Mouse (Mus musculus): ENCODE results near the gene Ms4a3. TPM values are rescaled to one million over a fixed set of nuclear protein-coding genes. Genes with fewer than 3 reads are reported as not detected.

Ms4a3 gene
- total and polyA plus RNA-seq, 2 experiments from 2014 or later: not detected

- Histone ChIP-seq H3K27ac (no peak overlapping the region), H3K9me3 (ENCODE audit: low read length) (no peaks in the 10 kb centered on the region), H3K4me1 (ENCODE audit: insufficient read depth, low read length) (no peaks in the 10 kb centered on the region), H3K4me2 (ENCODE audit: low read depth, low read length) (no peak overlapping the region), H3K36me3 (ENCODE audit: insufficient read depth, low read length) (no peaks in the 10 kb centered on the region), H3K9ac (replicated peaks; ENCODE audit: low read length) (no peak overlapping the region), H3K27me3 (ENCODE audit: insufficient read depth, low read length) (no peaks in the 10 kb centered on the region), H3K4me3 (ENCODE audit: low read length) (no peak overlapping the region)
- ATAC-seq (no peak), DNase-seq (ENCODE audit: low spot score) (no peak)
- no peak for TF ChIP-seq CTCF (IDR thresholded peaks at IDR 0.05; ENCODE audit: low read depth)
- WGBS: 74% methylated on average over 2 of the region's 2 CpGs
These were observed 25.8 kb downstream of the Ms4a3 start for GRCm38 (mm10) chr19:11614805-11615204.

GRCm38 (mm10) chr19:11613776-11614443 is 26.7 kb downstream of the Ms4a3 start:
- 67% methylated on average over 8 of the region's 8 CpGs for WGBS

GRCm38 (mm10) chr19:11613084-11613483 is 27.6 kb downstream of the Ms4a3 start:
- DNase-seq (ENCODE audit: low spot score): no peak
- Histone ChIP-seq H3K9ac (replicated peaks; ENCODE audit: low read length) (no peak overlapping the region), H3K4me3 (ENCODE audit: low read length) (no peak overlapping the region), H3K27me3 (ENCODE audit: insufficient read depth, low read length) (no peaks in the 10 kb centered on the region), H3K4me2 (ENCODE audit: low read depth, low read length) (no peak overlapping the region), H3K27ac (no peak overlapping the region), H3K36me3 (ENCODE audit: insufficient read depth, low read length) (no peaks in the 10 kb centered on the region), H3K9me3 (ENCODE audit: low read length) (no peaks in the 10 kb centered on the region), H3K4me1 (ENCODE audit: insufficient read depth, low read length) (no peaks in the 10 kb centered on the region)
- 92% methylated on average over 1 of the region's 1 CpGs for WGBS
- TF ChIP-seq CTCF (IDR thresholded peaks at IDR 0.05; ENCODE audit: low read depth): no peak
- ATAC-seq: no peak

More at GRCm38 (mm10) chr19:11613776-11614443, 26.7 kb downstream of the Ms4a3 start:
- Histone ChIP-seq H3K27me3 (ENCODE audit: insufficient read depth, low read length) (no peaks in the 10 kb centered on the region), H3K4me2 (ENCODE audit: low read depth, low read length) (no peak overlapping the region), H3K9me3 (ENCODE audit: low read length) (no peaks in the 10 kb centered on the region), H3K9ac (replicated peaks; ENCODE audit: low read length) (no peak overlapping the region), H3K36me3 (ENCODE audit: insufficient read depth, low read length) (no peaks in the 10 kb centered on the region), H3K4me3 (ENCODE audit: low read length) (no peak overlapping the region), H3K4me1 (ENCODE audit: insufficient read depth, low read length) (no peaks in the 10 kb centered on the region), H3K27ac (no peak overlapping the region)
- no peak for TF ChIP-seq CTCF (IDR thresholded peaks at IDR 0.05; ENCODE audit: low read depth)
- peak; percentile 15 for DNase-seq (ENCODE audit: low spot score)
- ATAC-seq: no peak

GRCm38 (mm10) chr19:11612293-11612692 is 28.4 kb downstream of the Ms4a3 start:
- Histone ChIP-seq H3K27me3 (ENCODE audit: insufficient read depth, low read length) (no peaks in the 10 kb centered on the region), H3K9me3 (ENCODE audit: low read length) (no peaks in the 10 kb centered on the region), H3K4me3 (ENCODE audit: low read length) (no peak overlapping the region), H3K9ac (replicated peaks; ENCODE audit: low read length) (no peak overlapping the region), H3K36me3 (ENCODE audit: insufficient read depth, low read length) (no peaks in the 10 kb centered on the region), H3K4me2 (ENCODE audit: low read depth, low read length) (no peak overlapping the region), H3K27ac (no peak overlapping the region), H3K4me1 (ENCODE audit: insufficient read depth, low read length) (no peaks in the 10 kb centered on the region)
- WGBS: 64% methylated on average over 2 of the region's 2 CpGs
- no peak for ATAC-seq
- DNase-seq (ENCODE audit: low spot score): no peak
- TF ChIP-seq CTCF (IDR thresholded peaks at IDR 0.05; ENCODE audit: low read depth): no peak

- DNase-seq (ENCODE audit: low spot score): peak; percentile 86
- H3K4me2 ChIP-seq (ENCODE audit: low read depth, low read length): no peak overlapping the region
- H3K27me3 ChIP-seq (ENCODE audit: insufficient read depth, low read length): no peaks in the 10 kb centered on the region
- H3K4me3 ChIP-seq (ENCODE audit: low read length): no peak overlapping the region
- no peak overlapping the region for H3K9ac ChIP-seq (replicated peaks; ENCODE audit: low read length)
- H3K4me1 ChIP-seq (ENCODE audit: insufficient read depth, low read length): no peaks in the 10 kb centered on the region
- 24% methylated on average over 6 of the region's 6 CpGs for WGBS
- TF ChIP-seq CTCF (IDR thresholded peaks at IDR 0.05; ENCODE audit: low read depth): peak; percentile 79
- peak; percentile 92 for ATAC-seq
- H3K9me3 ChIP-seq (ENCODE audit: low read length): no peaks in the 10 kb centered on the region
- H3K36me3 ChIP-seq (ENCODE audit: insufficient read depth, low read length): no peaks in the 10 kb centered on the region
- no peak overlapping the region for H3K27ac ChIP-seq
These were observed 29.1 kb downstream of the Ms4a3 start for GRCm38 (mm10) chr19:11611541-11611945.

- H3K9ac ChIP-seq (replicated peaks; ENCODE audit: low read length): no peak overlapping the region
- DNase-seq (ENCODE audit: low spot score) (peak; percentile 74), ATAC-seq (peak; percentile 50; the same call in 1 of the 2 replicates)
- no peaks in the 10 kb centered on the region for H3K36me3 ChIP-seq (ENCODE audit: insufficient read depth, low read length)
- 12% methylated on average over 1 of the region's 1 CpGs for WGBS
- no peaks in the 10 kb centered on the region for H3K4me1 ChIP-seq (ENCODE audit: insufficient read depth, low read length)
- no peak overlapping the region for H3K4me3 ChIP-seq (ENCODE audit: low read length)
- peak; percentile 78 for TF ChIP-seq CTCF (IDR thresholded peaks at IDR 0.05; ENCODE audit: low read depth)
- H3K4me2 ChIP-seq (ENCODE audit: low read depth, low read length): no peak overlapping the region
- H3K27ac ChIP-seq: no peak overlapping the region
- no peaks in the 10 kb centered on the region for H3K27me3 ChIP-seq (ENCODE audit: insufficient read depth, low read length)
- no peaks in the 10 kb centered on the region for H3K9me3 ChIP-seq (ENCODE audit: low read length)
These were observed 32.5 kb downstream of the Ms4a3 start for GRCm38 (mm10) chr19:11608172-11608571.

- no peaks in the 10 kb centered on the region for H3K4me1 ChIP-seq (ENCODE audit: insufficient read depth, low read length)
- DNase-seq (ENCODE audit: low spot score): no peak
- no peak within 1 kb of the TSS for H3K27ac ChIP-seq
- no peak within 1 kb of the TSS for H3K4me3 ChIP-seq (ENCODE audit: low read length)
- no peak within 1 kb of the TSS for H3K9ac ChIP-seq (replicated peaks; ENCODE audit: low read length)
- ATAC-seq: no peak
- H3K27me3 ChIP-seq (ENCODE audit: insufficient read depth, low read length): no peaks in the 10 kb centered on the region
- TF ChIP-seq CTCF (IDR thresholded peaks at IDR 0.05; ENCODE audit: low read depth): no peak
- whole genome bisulfite sequencing: 94% methylated on average over 2 of the region's 2 CpGs
- H3K36me3 ChIP-seq (ENCODE audit: insufficient read depth, low read length): no peaks in the 10 kb centered on the region
- H3K4me2 ChIP-seq (ENCODE audit: low read depth, low read length): no peak within 1 kb of the TSS
- H3K9me3 ChIP-seq (ENCODE audit: low read length): no peaks in the 10 kb centered on the region
These were observed 36.0 kb downstream of the Ms4a3 start, which contains the start of gene Ms4a6d for GRCm38 (mm10) chr19:11604603-11605002. Gene Ms4a6d, minus strand, starts transcription at chr19:11604849.

Data from hindbrain, postnatal 0 days (tissue).